In genomic region chr2:32624111-32624748, GRCm38 (mm10) we compare ENCODE assay signal across 11 mouse cellular contexts. TPM values are rescaled to one million over a fixed set of nuclear protein-coding genes. Genes with fewer than 3 reads are reported as not detected.
DNase-seq lines count a peak whose midpoint lies in the region; ATAC-seq and TF ChIP-seq lines count a peak whose summit lies in the region.
"Had no signal": no experiment of that assay in that cellular context is flagged by ENCODE, and none has a peak within 500 bp of the region (broad histone marks: within the 10 kb centered on the region; RNA-seq: fewer than 3 reads in every experiment).

No protein-coding gene starts in this region.

- no peak overlapping the region for H3K4me2 ChIP-seq in kidney, postnatal 0 days (ENCODE audit: low read length)
- no peak overlapping the region for H3K4me2 ChIP-seq in embryonic facial prominence, embryonic 12.5 days (replicated peaks)
- H3K4me2 ChIP-seq in limb, embryonic 15.5 days: no peak overlapping the region

- DNase-seq in heart, embryonic 10.5 days (ENCODE audit: low spot score): no peak
- DNase-seq in heart, postnatal 4 days: no peak
- DNase-seq in kidney, postnatal 0 days (ENCODE audit: low spot score): no peak
- no peak for DNase-seq in kidney, postnatal 36 days
- DNase-seq in left cerebral cortex, adult 2 months (ENCODE audit: extremely low spot score in 1 of 2, low spot score in 2 of 2): no peak
- DNase-seq in retina, postnatal 1 day: no peak
- DNase-seq: left cerebral cortex, postnatal 4 days had no signal

- H3K4me3 ChIP-seq in heart, embryonic 10.5 days: 0 out of 2 replicates have a peak overlapping the region, but pooled peaks have one; percentile 53
- H3K4me3 ChIP-seq in kidney, postnatal 0 days (replicated peaks; ENCODE audit: low read depth, low read length): no peak overlapping the region
- no peak overlapping the region for H3K4me3 ChIP-seq in embryonic facial prominence, embryonic 12.5 days
- no peak overlapping the region for H3K4me3 ChIP-seq in limb, embryonic 15.5 days
- no peak overlapping the region for H3K4me3 ChIP-seq in left cerebral cortex, adult 2 months

- no peak overlapping the region for H3K9ac ChIP-seq in kidney, postnatal 0 days (ENCODE audit: low read depth, low read length)
- H3K9ac ChIP-seq in embryonic facial prominence, embryonic 12.5 days: no peak overlapping the region
- H3K9ac ChIP-seq in limb, embryonic 15.5 days: no peak overlapping the region

- H3K36me3 ChIP-seq in heart, embryonic 10.5 days: peaks cover 4% of the 10 kb centered on the region; the same call in 1 of the 2 replicates
- H3K36me3 ChIP-seq in kidney, postnatal 0 days (ENCODE audit: insufficient read depth, low read length): no peaks in the 10 kb centered on the region
- H3K36me3 ChIP-seq in embryonic facial prominence, embryonic 12.5 days: 0 out of 2 replicates have a peak, but pooled peaks cover under 1% of the 10 kb centered on the region
- no peaks in the 10 kb centered on the region for H3K36me3 ChIP-seq in limb, embryonic 15.5 days

- H3K9me3 ChIP-seq in heart, embryonic 10.5 days: no peaks in the 10 kb centered on the region
- H3K9me3 ChIP-seq in kidney, postnatal 0 days (replicated peaks; ENCODE audit: low read length): no peaks in the 10 kb centered on the region
- H3K9me3 ChIP-seq in embryonic facial prominence, embryonic 12.5 days: no peaks in the 10 kb centered on the region
- H3K9me3 ChIP-seq in limb, embryonic 15.5 days: no peaks in the 10 kb centered on the region
- H3K9me3 ChIP-seq: megakaryocyte, embryonic 14.5 days had no signal

- ATAC-seq in kidney, postnatal 0 days (replicated peaks; ENCODE audit: low FRiP score, low read depth): no peak
- no peak for ATAC-seq in embryonic facial prominence, embryonic 12.5 days (ENCODE audit: insufficient number of reproducible peaks, insufficient read depth, low FRiP score, low TSS enrichment)
- ATAC-seq in limb, embryonic 15.5 days (ENCODE audit: insufficient number of reproducible peaks, low FRiP score, low TSS enrichment, low read depth): no peak

- peaks cover 91% of the 10 kb centered on the region for H3K4me1 ChIP-seq in heart, embryonic 10.5 days
- H3K4me1 ChIP-seq in kidney, postnatal 0 days (replicated peaks; ENCODE audit: insufficient read depth, low read length): peaks cover 48% of the 10 kb centered on the region
- peaks cover 71% of the 10 kb centered on the region for H3K4me1 ChIP-seq in embryonic facial prominence, embryonic 12.5 days
- peaks cover 79% of the 10 kb centered on the region for H3K4me1 ChIP-seq in limb, embryonic 15.5 days

- intact Hi-C loops in left cerebral cortex, adult 2 months (cut with DNase I): no loop called here

- peak overlapping the region; percentile 91 for H3K27ac ChIP-seq in heart, embryonic 10.5 days
- 0 out of 2 replicates have a peak overlapping the region, but pooled peaks have one; percentile 68 for H3K27ac ChIP-seq in kidney, postnatal 0 days
- H3K27ac ChIP-seq in embryonic facial prominence, embryonic 12.5 days: 0 out of 2 replicates have a peak overlapping the region, but pooled peaks have one; percentile 63
- peak overlapping the region; percentile 73; the same call in 1 of the 2 replicates for H3K27ac ChIP-seq in limb, embryonic 15.5 days
- no peak overlapping the region; the same call in 1 of the 2 replicates for H3K27ac ChIP-seq in left cerebral cortex, adult 2 months

- WGBS in heart, embryonic 10.5 days: 58% methylated on average over 5 of the region's 5 CpGs
- 72% methylated on average over 5 of the region's 5 CpGs for WGBS in kidney, postnatal 0 days
- 71% methylated on average over 5 of the region's 5 CpGs for WGBS in embryonic facial prominence, embryonic 12.5 days
- WGBS in limb, embryonic 15.5 days: 81% methylated on average over 5 of the region's 5 CpGs

- no peaks in the 10 kb centered on the region for H3K27me3 ChIP-seq in heart, embryonic 10.5 days (ENCODE audit: insufficient read depth, poor library complexity, severe bottlenecking)
- no peaks in the 10 kb centered on the region for H3K27me3 ChIP-seq in kidney, postnatal 0 days (ENCODE audit: insufficient read depth, low read length)
- H3K27me3 ChIP-seq in embryonic facial prominence, embryonic 12.5 days: no peaks in the 10 kb centered on the region
- no peaks in the 10 kb centered on the region for H3K27me3 ChIP-seq in limb, embryonic 15.5 days
- H3K27me3 ChIP-seq: megakaryocyte, embryonic 14.5 days had no signal

- no peak for TF ChIP-seq CTCF in kidney, postnatal 0 days (IDR thresholded peaks at IDR 0.05; ENCODE audit: low read depth)
- no peak for TF ChIP-seq CTCF in left cerebral cortex, adult 2 months (IDR thresholded peaks at IDR 0.05)

RNA-seq across cellular contexts. Expression of gene Ak1, which starts 2.7 kb away (rescaled TPM):
- polyA plus RNA-seq in heart, embryonic 10.5 days (2016; fragmentation: Nextera tagmentation; extraction: Ambion mirVana): 179 and 305 TPM in 2 replicates
- total RNA-seq in heart, postnatal 4 days (2021): 100 to 1,000 TPM; 405 to 424 TPM
- polyA plus RNA-seq in kidney, postnatal 0 days (2015; fragmentation: Nextera tagmentation; extraction: Ambion mirVana): 38.7 and 41.6 TPM in 2 replicates
- polyA plus RNA-seq in embryonic facial prominence, embryonic 12.5 days (2016; fragmentation: Nextera tagmentation; extraction: Ambion mirVana): 19.4 and 24.1 TPM in 2 replicates
- polyA plus RNA-seq in limb, embryonic 15.5 days (2015; fragmentation: Nextera tagmentation; extraction: Ambion mirVana): 46.9 and 132 TPM in 2 replicates
- total RNA-seq in left cerebral cortex, adult 2 months (2021): 100 to 1,000 TPM; 140 to 153 TPM

RNA-seq across cellular contexts. Expression of gene Eng, which starts 22.2 kb away (rescaled TPM):
- polyA plus RNA-seq in heart, embryonic 10.5 days (2016; fragmentation: Nextera tagmentation; extraction: Ambion mirVana): 87.1 and 149 TPM in 2 replicates
- total RNA-seq in heart, postnatal 4 days (2021): 100 to 1,000 TPM; 149 to 162 TPM
- polyA plus RNA-seq in kidney, postnatal 0 days (2015; fragmentation: Nextera tagmentation; extraction: Ambion mirVana): 71.6 and 76.3 TPM in 2 replicates
- 32.1 and 36.4 TPM in 2 replicates for polyA plus RNA-seq in embryonic facial prominence, embryonic 12.5 days (2016; fragmentation: Nextera tagmentation; extraction: Ambion mirVana)
- polyA plus RNA-seq in limb, embryonic 15.5 days (2015; fragmentation: Nextera tagmentation; extraction: Ambion mirVana): 64.6 and 71.5 TPM in 2 replicates
- total RNA-seq in left cerebral cortex, adult 2 months (2021): 10 to 100 TPM; 22.2 to 23.0 TPM

RNA-seq across cellular contexts. Expression of gene St6galnac6, which starts 24.7 kb away (rescaled TPM):
- polyA plus RNA-seq in heart, embryonic 10.5 days (2016; fragmentation: Nextera tagmentation; extraction: Ambion mirVana): 25.1 and 28.4 TPM in 2 replicates
- total RNA-seq in heart, postnatal 4 days (2021): 10 to 100 TPM; 77.5 to 82.7 TPM
- 13.7 and 15.3 TPM in 2 replicates for polyA plus RNA-seq in kidney, postnatal 0 days (2015; fragmentation: Nextera tagmentation; extraction: Ambion mirVana)
- polyA plus RNA-seq in embryonic facial prominence, embryonic 12.5 days (2016; fragmentation: Nextera tagmentation; extraction: Ambion mirVana): 26.4 and 28.1 TPM in 2 replicates
- polyA plus RNA-seq in limb, embryonic 15.5 days (2015; fragmentation: Nextera tagmentation; extraction: Ambion mirVana): 24.7 and 27.1 TPM in 2 replicates
- 100 to 1,000 TPM; 122 to 133 TPM for total RNA-seq in left cerebral cortex, adult 2 months (2021)

RNA-seq across cellular contexts. Expression of gene St6galnac4, which starts 37.3 kb away (rescaled TPM):
- polyA plus RNA-seq in heart, embryonic 10.5 days (2016; fragmentation: Nextera tagmentation; extraction: Ambion mirVana): 39.8 and 49.0 TPM in 2 replicates
- total RNA-seq in heart, postnatal 4 days (2021): 10 to 100 TPM; 31.6 to 38.6 TPM
- polyA plus RNA-seq in kidney, postnatal 0 days (2015; fragmentation: Nextera tagmentation; extraction: Ambion mirVana): 15.8 and 18.1 TPM in 2 replicates
- 32.7 and 36.5 TPM in 2 replicates for polyA plus RNA-seq in embryonic facial prominence, embryonic 12.5 days (2016; fragmentation: Nextera tagmentation; extraction: Ambion mirVana)
- polyA plus RNA-seq in limb, embryonic 15.5 days (2015; fragmentation: Nextera tagmentation; extraction: Ambion mirVana): 33.8 and 44.2 TPM in 2 replicates
- total RNA-seq in left cerebral cortex, adult 2 months (2021): 10 to 100 TPM; 37.2 to 38.0 TPM

RNA-seq across cellular contexts. Expression of gene 9430097D07Rik, which starts 48.7 kb away (rescaled TPM):
- polyA plus RNA-seq in heart, embryonic 10.5 days (2016; fragmentation: Nextera tagmentation; extraction: Ambion mirVana): 0.09 and 0.15 TPM in 2 replicates
- total RNA-seq in heart, postnatal 4 days (2021): not detected
- polyA plus RNA-seq in kidney, postnatal 0 days (2015; fragmentation: Nextera tagmentation; extraction: Ambion mirVana): 0.08 TPM in 1 of 2 replicates, not detected in the other
- 0.29 TPM in 1 of 2 replicates, not detected in the other for polyA plus RNA-seq in embryonic facial prominence, embryonic 12.5 days (2016; fragmentation: Nextera tagmentation; extraction: Ambion mirVana)
- polyA plus RNA-seq in limb, embryonic 15.5 days (2015; fragmentation: Nextera tagmentation; extraction: Ambion mirVana): not detected in 2 replicates
- 1 to 10 TPM in 1 of 2 experiments, under 1 TPM in 1; 0.75 to 1.1 TPM for total RNA-seq in left cerebral cortex, adult 2 months (2021)
- polyA plus RNA-seq: gonadal fat pad, adult 2 months had no signal
